Mouse (Mus musculus): Measurements from ENCODE around the gene Nme7. TPM values are rescaled to one million over a fixed set of nuclear protein-coding genes. Genes with fewer than 3 reads are reported as not detected.

The Nme7 gene
- polyA plus RNA-seq, 1 experiment from 2014 or later: 46.1 TPM

- Histone ChIP-seq H3K36me3 (replicated peaks) (peaks cover 95% of the 10 kb centered on the region), H3K27me3 (replicated peaks; ENCODE audit: low read depth, poor library complexity, severe bottlenecking) (no peaks in the 10 kb centered on the region), H3K9me3 (no peaks in the 10 kb centered on the region), H3K4me1 (no peaks in the 10 kb centered on the region), H3K27ac (replicated peaks) (no peak overlapping the region), H3K4me3 (no peak overlapping the region)
- WGBS: 96% methylated on average over 4 of the region's 5 CpGs
- no peak for DNase-seq (ENCODE audit: low spot score)
Observed at GRCm38 (mm10) chr1:164296473-164296872, 7.4 kb upstream of the Nme7 start.

- H3K9me3 ChIP-seq: no peaks in the 10 kb centered on the region
- no peaks in the 10 kb centered on the region for H3K27me3 ChIP-seq (replicated peaks; ENCODE audit: low read depth, poor library complexity, severe bottlenecking)
- H3K4me3 ChIP-seq: no peak overlapping the region
- 90% methylated on average over 4 of the region's 4 CpGs for WGBS
- no peak for DNase-seq (ENCODE audit: low spot score)
- peaks cover 75% of the 10 kb centered on the region for H3K36me3 ChIP-seq (replicated peaks)
- H3K27ac ChIP-seq (replicated peaks): no peak overlapping the region
- peaks cover 7% of the 10 kb centered on the region for H3K4me1 ChIP-seq
Observed at GRCm38 (mm10) chr1:164301949-164302348, 2.0 kb upstream of the Nme7 start.

- under 1% methylated on average over 35 of the region's 35 CpGs for WGBS
- Histone ChIP-seq H3K4me3 (peak within 1 kb of the TSS; percentile 85), H3K4me1 (peaks cover 14% of the 10 kb centered on the region), H3K9me3 (no peaks in the 10 kb centered on the region), H3K27ac (replicated peaks) (peak within 1 kb of the TSS; percentile 83), H3K36me3 (replicated peaks) (peaks cover 30% of the 10 kb centered on the region), H3K27me3 (replicated peaks; ENCODE audit: low read depth, poor library complexity, severe bottlenecking) (no peaks in the 10 kb centered on the region)
- peak; percentile 99 for DNase-seq (ENCODE audit: low spot score)
Observed at GRCm38 (mm10) chr1:164307124-164307751, 3.3 kb downstream of the Nme7 start, which contains the start of gene Blzf1. Blzf1 (minus strand) TSS chr1:164307489.

- Histone ChIP-seq H3K27me3 (replicated peaks; ENCODE audit: low read depth, poor library complexity, severe bottlenecking) (no peaks in the 10 kb centered on the region), H3K4me1 (peaks cover 14% of the 10 kb centered on the region), H3K27ac (replicated peaks) (peak overlapping the region; percentile 79), H3K9me3 (no peaks in the 10 kb centered on the region), H3K4me3 (peak overlapping the region; percentile 85), H3K36me3 (replicated peaks) (peaks cover 29% of the 10 kb centered on the region)
- 13% methylated on average over 10 of the region's 10 CpGs for WGBS
- DNase-seq (ENCODE audit: low spot score): no peak
Observed at GRCm38 (mm10) chr1:164307922-164308321, 4.0 kb downstream of the Nme7 start.

- Histone ChIP-seq H3K27ac (replicated peaks) (no peak overlapping the region), H3K27me3 (replicated peaks; ENCODE audit: low read depth, poor library complexity, severe bottlenecking) (no peaks in the 10 kb centered on the region), H3K36me3 (replicated peaks) (peaks cover 39% of the 10 kb centered on the region), H3K4me1 (no peaks in the 10 kb centered on the region), H3K4me3 (no peak overlapping the region), H3K9me3 (no peaks in the 10 kb centered on the region)
- DNase-seq (ENCODE audit: low spot score): no peak
- 91% methylated on average over 5 of the region's 5 CpGs for WGBS
Observed at GRCm38 (mm10) chr1:164314085-164314484, 10.2 kb downstream of the Nme7 start.

GRCm38 (mm10) chr1:164315266-164315665, 11.3 kb downstream of the Nme7 start:
- H3K36me3 ChIP-seq (replicated peaks): peaks cover 39% of the 10 kb centered on the region
- H3K27me3 ChIP-seq (replicated peaks; ENCODE audit: low read depth, poor library complexity, severe bottlenecking): no peaks in the 10 kb centered on the region
- no peaks in the 10 kb centered on the region for H3K4me1 ChIP-seq
- H3K4me3 ChIP-seq: no peak overlapping the region
- no peak overlapping the region for H3K27ac ChIP-seq (replicated peaks)
- no peaks in the 10 kb centered on the region for H3K9me3 ChIP-seq
- 75% methylated on average over 8 of the region's 8 CpGs for WGBS
- DNase-seq (ENCODE audit: low spot score): peak; percentile 51

GRCm38 (mm10) chr1:164316697-164317096, 12.8 kb downstream of the Nme7 start:
- DNase-seq (ENCODE audit: low spot score): peak; percentile 78
- 33% methylated on average over 3 of the region's 3 CpGs for WGBS
- peaks cover 33% of the 10 kb centered on the region for H3K36me3 ChIP-seq (replicated peaks)

GRCm38 (mm10) chr1:164317261-164317660, 13.3 kb downstream of the Nme7 start:
- WGBS: 90% methylated on average over 9 of the region's 9 CpGs
- no peaks in the 10 kb centered on the region for H3K27me3 ChIP-seq (replicated peaks; ENCODE audit: low read depth, poor library complexity, severe bottlenecking)
- no peak for DNase-seq (ENCODE audit: low spot score)

More at GRCm38 (mm10) chr1:164316697-164317096, 12.8 kb downstream of the Nme7 start:
- no peak overlapping the region for H3K4me3 ChIP-seq
- no peaks in the 10 kb centered on the region for H3K9me3 ChIP-seq
- no peak overlapping the region for H3K27ac ChIP-seq (replicated peaks)
- no peaks in the 10 kb centered on the region for H3K27me3 ChIP-seq (replicated peaks; ENCODE audit: low read depth, poor library complexity, severe bottlenecking)
- no peaks in the 10 kb centered on the region for H3K4me1 ChIP-seq

GRCm38 (mm10) chr1:164318474-164318873, 14.6 kb downstream of the Nme7 start:
- no peaks in the 10 kb centered on the region for H3K9me3 ChIP-seq
- H3K4me1 ChIP-seq: no peaks in the 10 kb centered on the region
- no peaks in the 10 kb centered on the region for H3K27me3 ChIP-seq (replicated peaks; ENCODE audit: low read depth, poor library complexity, severe bottlenecking)
- no peak overlapping the region for H3K27ac ChIP-seq (replicated peaks)
- DNase-seq (ENCODE audit: low spot score): no peak
- H3K4me3 ChIP-seq: no peak overlapping the region
- 90% methylated on average over 5 of the region's 5 CpGs for WGBS
- H3K36me3 ChIP-seq (replicated peaks): peaks cover 20% of the 10 kb centered on the region

More at GRCm38 (mm10) chr1:164317261-164317660, 13.3 kb downstream of the Nme7 start:
- no peak overlapping the region for H3K4me3 ChIP-seq
- no peaks in the 10 kb centered on the region for H3K9me3 ChIP-seq
- H3K4me1 ChIP-seq: no peaks in the 10 kb centered on the region
- H3K27ac ChIP-seq (replicated peaks): no peak overlapping the region
- H3K36me3 ChIP-seq (replicated peaks): peaks cover 31% of the 10 kb centered on the region

- Histone ChIP-seq H3K27me3 (replicated peaks; ENCODE audit: low read depth, poor library complexity, severe bottlenecking) (no peaks in the 10 kb centered on the region), H3K36me3 (replicated peaks) (peaks cover 10% of the 10 kb centered on the region), H3K4me1 (no peaks in the 10 kb centered on the region), H3K4me3 (no peak overlapping the region), H3K27ac (replicated peaks) (no peak overlapping the region), H3K9me3 (no peaks in the 10 kb centered on the region)
- DNase-seq (ENCODE audit: low spot score): no peak
- WGBS: 84% methylated on average over 14 of the region's 14 CpGs
Observed at GRCm38 (mm10) chr1:164319542-164320140, 15.7 kb downstream of the Nme7 start.

GRCm38 (mm10) chr1:164320731-164321130, 16.8 kb downstream of the Nme7 start:
- no peaks in the 10 kb centered on the region for H3K4me1 ChIP-seq
- WGBS: 85% methylated on average over 5 of the region's 5 CpGs

GRCm38 (mm10) chr1:164321408-164321807, 17.5 kb downstream of the Nme7 start:
- Histone ChIP-seq H3K36me3 (replicated peaks) (peaks cover 4% of the 10 kb centered on the region), H3K27ac (replicated peaks) (no peak overlapping the region), H3K27me3 (replicated peaks; ENCODE audit: low read depth, poor library complexity, severe bottlenecking) (no peaks in the 10 kb centered on the region), H3K4me1 (no peaks in the 10 kb centered on the region), H3K4me3 (no peak overlapping the region), H3K9me3 (no peaks in the 10 kb centered on the region)
- DNase-seq (ENCODE audit: low spot score): no peak
- WGBS: 89% methylated on average over 10 of the region's 10 CpGs

More at GRCm38 (mm10) chr1:164320731-164321130, 16.8 kb downstream of the Nme7 start:
- Histone ChIP-seq H3K27ac (replicated peaks) (no peak overlapping the region), H3K36me3 (replicated peaks) (peaks cover 4% of the 10 kb centered on the region), H3K27me3 (replicated peaks; ENCODE audit: low read depth, poor library complexity, severe bottlenecking) (no peaks in the 10 kb centered on the region), H3K4me3 (no peak overlapping the region), H3K9me3 (no peaks in the 10 kb centered on the region)
- DNase-seq (ENCODE audit: low spot score): no peak

Measured in embryonic facial prominence, embryonic 10.5 days (tissue).